ENCODE assay signal across 20 mouse cellular contexts in genomic region chr4:129139642-129140041, GRCm38 (mm10). TPM values are rescaled to one million over a fixed set of nuclear protein-coding genes. Genes with fewer than 3 reads are reported as not detected.
DNase-seq lines count a peak whose midpoint lies in the region; ATAC-seq and TF ChIP-seq lines count a peak whose summit lies in the region.
"Had no signal": no experiment of that assay in that cellular context is flagged by ENCODE, and none has a peak within 500 bp of the region (broad histone marks: within the 10 kb centered on the region; RNA-seq: fewer than 3 reads in every experiment).

No protein-coding gene starts in this region.

- H3K4me3 ChIP-seq in midbrain, embryonic 10.5 days, result 0 out of 2 replicates have a peak overlapping the region, but pooled peaks have one; percentile 2
- no peak overlapping the region for H3K4me3 ChIP-seq in midbrain, embryonic 13.5 days (replicated peaks)
- H3K4me3 ChIP-seq in C2C12 (ENCODE audit: insufficient read depth, poor library complexity, severe bottlenecking), result no peak overlapping the region
- H3K4me3 ChIP-seq in liver, postnatal 0 days (ENCODE audit: low read depth, low read length), result no peak overlapping the region
- H3K4me3 ChIP-seq in forebrain, embryonic 10.5 days, result no peak overlapping the region
- H3K4me3 ChIP-seq: midbrain, embryonic 15.5 days; neural tube, embryonic 12.5 days had no signal

- intact Hi-C loops in gastrocnemius, postnatal 36 days (cut with DNase I), result loop anchor here (10.0 kb wide), 1 partner anchor 315 kb away; no protein-coding TSS in a partner anchor

- H3K36me3 ChIP-seq in midbrain, embryonic 10.5 days, result 0 out of 2 replicates have a peak, but pooled peaks cover 6% of the 10 kb centered on the region
- no peaks in the 10 kb centered on the region for H3K36me3 ChIP-seq in midbrain, embryonic 13.5 days
- H3K36me3 ChIP-seq in C2C12 (ENCODE audit: control insufficient read depth, insufficient read depth), result no peaks in the 10 kb centered on the region
- H3K36me3 ChIP-seq in liver, postnatal 0 days (replicated peaks; ENCODE audit: insufficient read depth, low read length), result no peaks in the 10 kb centered on the region
- peaks cover 2% of the 10 kb centered on the region for H3K36me3 ChIP-seq in forebrain, embryonic 10.5 days (replicated peaks)
- H3K36me3 ChIP-seq: midbrain, embryonic 15.5 days had no signal

- H3K27ac ChIP-seq in midbrain, embryonic 10.5 days (replicated peaks), result no peak overlapping the region
- no peak overlapping the region for H3K27ac ChIP-seq in midbrain, embryonic 13.5 days
- H3K27ac ChIP-seq in liver, postnatal 0 days (ENCODE audit: low read depth), result peak overlapping the region; percentile 60
- H3K27ac ChIP-seq in forebrain, embryonic 10.5 days, result no peak overlapping the region
- H3K27ac ChIP-seq: midbrain, embryonic 15.5 days; neural tube, embryonic 12.5 days had no signal

- H3K4me2 ChIP-seq in midbrain, embryonic 13.5 days (replicated peaks), result no peak overlapping the region
- H3K4me2 ChIP-seq in liver, postnatal 0 days (ENCODE audit: low read depth, low read length), result peak overlapping the region; percentile 50
- H3K4me2 ChIP-seq: heart, embryonic 11.5 days; midbrain, embryonic 15.5 days; neural tube, embryonic 12.5 days had no signal

- H3K9me3 ChIP-seq in midbrain, embryonic 10.5 days (replicated peaks), result no peaks in the 10 kb centered on the region
- no peaks in the 10 kb centered on the region for H3K9me3 ChIP-seq in midbrain, embryonic 13.5 days
- no peaks in the 10 kb centered on the region for H3K9me3 ChIP-seq in liver, postnatal 0 days (ENCODE audit: low read length)
- H3K9me3 ChIP-seq in forebrain, embryonic 10.5 days, result no peaks in the 10 kb centered on the region
- H3K9me3 ChIP-seq: midbrain, embryonic 15.5 days; neural tube, embryonic 12.5 days had no signal

- H3K79me2 ChIP-seq in C2C12 (ENCODE audit: control insufficient read depth, insufficient read depth), result no peaks in the 10 kb centered on the region

- peaks cover 55% of the 10 kb centered on the region for H3K27me3 ChIP-seq in midbrain, embryonic 10.5 days (ENCODE audit: low read depth, poor library complexity, severe bottlenecking)
- peaks cover 40% of the 10 kb centered on the region for H3K27me3 ChIP-seq in midbrain, embryonic 13.5 days
- H3K27me3 ChIP-seq in C2C12 (ENCODE audit: control insufficient read depth, insufficient read depth, insufficient read length), result peaks cover 9% of the 10 kb centered on the region
- H3K27me3 ChIP-seq in liver, postnatal 0 days (ENCODE audit: insufficient read depth, low read length), result peaks cover 45% of the 10 kb centered on the region
- peaks cover 55% of the 10 kb centered on the region for H3K27me3 ChIP-seq in forebrain, embryonic 10.5 days (ENCODE audit: poor library complexity, severe bottlenecking)

- TF ChIP-seq EP300 in liver, postnatal 0 days (IDR thresholded peaks at IDR 0.05; ENCODE audit: low read depth), result peak; percentile 67; the same call in 1 of the 2 replicates

- no peak for TF ChIP-seq CTCF in C2C12 (IDR thresholded peaks at IDR 0.05; ENCODE audit: control insufficient read depth, insufficient read depth, insufficient read length)
- TF ChIP-seq CTCF in liver, postnatal 0 days (IDR thresholded peaks at IDR 0.05; ENCODE audit: low read depth), result no peak

- H3ac ChIP-seq in C2C12 (ENCODE audit: control insufficient read depth, insufficient read length, low read depth), result no peak overlapping the region

- ATAC-seq in midbrain, embryonic 13.5 days, result no peak
- ATAC-seq in erythroblast, adult 5-6 weeks (replicated peaks; ENCODE audit: low FRiP score, poor library complexity, severe bottlenecking), result peak; percentile 91
- ATAC-seq in liver, postnatal 0 days, result peak; percentile 90
- ATAC-seq: forebrain, embryonic 16.5 days; midbrain, embryonic 15.5 days had no signal

- DNase-seq in midbrain, embryonic 10.5 days (ENCODE audit: low spot score), result no peak
- peak; percentile 67 for DNase-seq in liver, postnatal 0 days
- no peak for DNase-seq in forebrain, embryonic 10.5 days (ENCODE audit: extremely low spot score, low spot score)
- no peak for DNase-seq in cerebellum, adult 9-11 months
- no peak for DNase-seq in gastrocnemius, postnatal 36 days
- DNase-seq: adrenal gland, postnatal 36 days; B cell, adult 2 months; cerebellum, adult 11-12 months; heart, postnatal 36 days; kidney, postnatal 10 days; thymus, postnatal 4 days had no signal

- peaks cover 33% of the 10 kb centered on the region for H3K4me1 ChIP-seq in midbrain, embryonic 10.5 days
- H3K4me1 ChIP-seq in midbrain, embryonic 13.5 days (replicated peaks), result peaks cover 46% of the 10 kb centered on the region
- peaks cover 41% of the 10 kb centered on the region for H3K4me1 ChIP-seq in liver, postnatal 0 days (ENCODE audit: insufficient read depth)
- H3K4me1 ChIP-seq in forebrain, embryonic 10.5 days, result peaks cover 34% of the 10 kb centered on the region

- no peaks in the 10 kb centered on the region for H3K79me3 ChIP-seq in C2C12 (ENCODE audit: low read depth)

- no peak overlapping the region for H3K9ac ChIP-seq in midbrain, embryonic 13.5 days (replicated peaks)
- H3K9ac ChIP-seq in liver, postnatal 0 days (replicated peaks), result no peak overlapping the region
- H3K9ac ChIP-seq: midbrain, embryonic 15.5 days; neural tube, embryonic 12.5 days had no signal

- 93% methylated on average over 5 of the region's 5 CpGs for WGBS in midbrain, embryonic 10.5 days
- 91% methylated on average over 5 of the region's 5 CpGs for WGBS in midbrain, embryonic 13.5 days
- 42% methylated on average over 5 of the region's 5 CpGs for WGBS in liver, postnatal 0 days (ENCODE audit: insufficient replicate concordance)
- WGBS in forebrain, embryonic 10.5 days, result 79% methylated on average over 5 of the region's 5 CpGs

TF ChIP-seq in C2C12, 6 proteins besides CTCF, POLR2A, EP300 and RAD21:
- TF ChIP-seq MYOD1 (IDR thresholded peaks at IDR 0.05; ENCODE audit: control insufficient read depth, insufficient read length, low read depth) (peak; percentile 73), CEBPB (IDR thresholded peaks at IDR 0.05; ENCODE audit: low read depth) (no peak)

RNA-seq across cellular contexts. Expression of gene Fndc5, which starts 2.8 kb away (rescaled TPM):
- 0.50 and 0.78 TPM in 2 replicates for polyA plus RNA-seq in midbrain, embryonic 10.5 days (2016; fragmentation: Nextera tagmentation; extraction: Ambion mirVana)
- polyA plus RNA-seq in midbrain, embryonic 13.5 days (2015; fragmentation: Nextera tagmentation; extraction: Ambion mirVana), result 1.9 and 2.0 TPM in 2 replicates
- polyA plus RNA-seq in C2C12 (2012; fragmentation: generic; extraction: Trizol), result 0.14 TPM
- total RNA-seq in erythroblast, adult 5-6 weeks (2015; ENCODE audit: low replicate concordance), result not detected in 2 replicates
- total RNA-seq in erythroblast, adult 5-6 weeks (2017; ENCODE audit: low replicate concordance), result not detected in 2 replicates
- 0.32 and 0.52 TPM in 2 replicates for polyA plus RNA-seq in liver, postnatal 0 days (2015; fragmentation: Nextera tagmentation; extraction: Ambion mirVana)
- polyA plus RNA-seq in forebrain, embryonic 10.5 days (2016; fragmentation: Nextera tagmentation; extraction: Ambion mirVana), result 0.56 and 0.93 TPM in 2 replicates
- 10 to 100 TPM; 68.2 to 86.2 TPM for total RNA-seq in gastrocnemius, postnatal 36 days (2021)

RNA-seq across cellular contexts. Expression of gene Hpca, which starts 17.8 kb away (rescaled TPM):
- 1.4 and 2.4 TPM in 2 replicates for polyA plus RNA-seq in midbrain, embryonic 10.5 days (2016; fragmentation: Nextera tagmentation; extraction: Ambion mirVana)
- 17.1 and 17.9 TPM in 2 replicates for polyA plus RNA-seq in midbrain, embryonic 13.5 days (2015; fragmentation: Nextera tagmentation; extraction: Ambion mirVana)
- polyA plus RNA-seq in C2C12 (2012; fragmentation: generic; extraction: Trizol), result not detected
- total RNA-seq in erythroblast, adult 5-6 weeks (2015; ENCODE audit: low replicate concordance), result not detected in 2 replicates
- not detected in 2 replicates for total RNA-seq in erythroblast, adult 5-6 weeks (2017; ENCODE audit: low replicate concordance)
- polyA plus RNA-seq in liver, postnatal 0 days (2015; fragmentation: Nextera tagmentation; extraction: Ambion mirVana), result 0.18 and 0.40 TPM in 2 replicates
- 0.18 and 0.43 TPM in 2 replicates for polyA plus RNA-seq in forebrain, embryonic 10.5 days (2016; fragmentation: Nextera tagmentation; extraction: Ambion mirVana)
- not detected for total RNA-seq in gastrocnemius, postnatal 36 days (2021)
- total RNA-seq: gastrocnemius, adult 8-10 months; heart, postnatal 36 days had no signal

RNA-seq across cellular contexts. Expression of gene Tmem54, which starts 34.3 kb away (rescaled TPM):
- polyA plus RNA-seq in midbrain, embryonic 10.5 days (2016; fragmentation: Nextera tagmentation; extraction: Ambion mirVana), result 1.0 and 2.1 TPM in 2 replicates
- polyA plus RNA-seq in midbrain, embryonic 13.5 days (2015; fragmentation: Nextera tagmentation; extraction: Ambion mirVana), result not detected in 2 replicates
- polyA plus RNA-seq in C2C12 (2012; fragmentation: generic; extraction: Trizol), result 0.18 TPM
- not detected in 2 replicates for total RNA-seq in erythroblast, adult 5-6 weeks (2015; ENCODE audit: low replicate concordance)
- not detected in 2 replicates for total RNA-seq in erythroblast, adult 5-6 weeks (2017; ENCODE audit: low replicate concordance)
- polyA plus RNA-seq in liver, postnatal 0 days (2015; fragmentation: Nextera tagmentation; extraction: Ambion mirVana), result 0.26 TPM in 1 of 2 replicates, not detected in the other
- 3.3 and 4.6 TPM in 2 replicates for polyA plus RNA-seq in forebrain, embryonic 10.5 days (2016; fragmentation: Nextera tagmentation; extraction: Ambion mirVana)
- not detected for total RNA-seq in gastrocnemius, postnatal 36 days (2021)
- total RNA-seq: adrenal gland, postnatal 36 days; gastrocnemius, adult 8-10 months; heart, postnatal 36 days had no signal
- polyA plus RNA-seq: cortical plate, adult 2 months; forebrain, embryonic 16.5 days; midbrain, embryonic 15.5 days had no signal

RNA-seq across cellular contexts. Expression of gene S100pbp, which starts 49.9 kb away (rescaled TPM):
- 28.2 and 28.8 TPM in 2 replicates for polyA plus RNA-seq in midbrain, embryonic 10.5 days (2016; fragmentation: Nextera tagmentation; extraction: Ambion mirVana)
- 19.9 and 21.3 TPM in 2 replicates for polyA plus RNA-seq in midbrain, embryonic 13.5 days (2015; fragmentation: Nextera tagmentation; extraction: Ambion mirVana)
- 8.1 TPM for polyA plus RNA-seq in C2C12 (2012; fragmentation: generic; extraction: Trizol)
- 12.7 and 13.6 TPM in 2 replicates for total RNA-seq in erythroblast, adult 5-6 weeks (2015; ENCODE audit: low replicate concordance)
- total RNA-seq in erythroblast, adult 5-6 weeks (2017; ENCODE audit: low replicate concordance), result 7.5 and 8.7 TPM in 2 replicates
- polyA plus RNA-seq in liver, postnatal 0 days (2015; fragmentation: Nextera tagmentation; extraction: Ambion mirVana), result 3.5 and 3.6 TPM in 2 replicates
- 29.4 and 29.7 TPM in 2 replicates for polyA plus RNA-seq in forebrain, embryonic 10.5 days (2016; fragmentation: Nextera tagmentation; extraction: Ambion mirVana)
- 1 to 10 TPM; 3.3 to 5.1 TPM for total RNA-seq in gastrocnemius, postnatal 36 days (2021)

RNA-seq across cellular contexts. Expression of gene Yars, which starts 49.9 kb away (rescaled TPM):
- 107 and 111 TPM in 2 replicates for polyA plus RNA-seq in midbrain, embryonic 10.5 days (2016; fragmentation: Nextera tagmentation; extraction: Ambion mirVana)
- 102 and 115 TPM in 2 replicates for polyA plus RNA-seq in midbrain, embryonic 13.5 days (2015; fragmentation: Nextera tagmentation; extraction: Ambion mirVana)
- 105 TPM for polyA plus RNA-seq in C2C12 (2012; fragmentation: generic; extraction: Trizol)
- total RNA-seq in erythroblast, adult 5-6 weeks (2015; ENCODE audit: low replicate concordance), result 4.2 and 11.3 TPM in 2 replicates
- total RNA-seq in erythroblast, adult 5-6 weeks (2017; ENCODE audit: low replicate concordance), result 10.7 and 34.0 TPM in 2 replicates
- polyA plus RNA-seq in liver, postnatal 0 days (2015; fragmentation: Nextera tagmentation; extraction: Ambion mirVana), result 23.0 and 25.7 TPM in 2 replicates
- polyA plus RNA-seq in forebrain, embryonic 10.5 days (2016; fragmentation: Nextera tagmentation; extraction: Ambion mirVana), result 109 and 120 TPM in 2 replicates
- 10 to 100 TPM; 38.0 to 39.8 TPM for total RNA-seq in gastrocnemius, postnatal 36 days (2021)
